Mouse (Mus musculus) spleen, adult 2 months (tissue): ENCODE data around the gene Tspan32. TPM values are rescaled to one million over a fixed set of nuclear protein-coding genes. Genes with fewer than 3 reads are reported as not detected.
A peak's percentile ranks its signal among the peaks of the same experiment; 100 is the strongest.

ENCODE experiments used
- DNase-seq, 2 experiments: peaks; one replicate each; pipeline versions ENCODE4 v3.0.0 to v3.0.0-alpha.2; 2012 to 2021; ENCODE audit warnings: low spot score in 2 of 2, low read depth in 1 of 2
- H3K27ac ChIP-seq: fragments of 200-500 bp; 2 replicates; pipeline ENCODE4 v1.5.1; 2012; ENCODE audit warnings: low read length, inconsistent platforms; ENCODE audit not compliant: insufficient read depth
- H3K27me3 ChIP-seq: fragments of 200-500 bp; 2 replicates; pipeline ENCODE4 v1.6.1; 2012; ENCODE audit warnings: mild to moderate bottlenecking, moderate library complexity, low read length, inconsistent platforms; ENCODE audit not compliant: control insufficient read depth, insufficient read depth
- H3K36me3 ChIP-seq: fragments of 200-500 bp; 2 replicates; pipeline ENCODE4 v1.6.1; 2012; ENCODE audit warnings: mild to moderate bottlenecking, low read length, inconsistent platforms; ENCODE audit not compliant: control insufficient read depth, insufficient read depth
- H3K4me1 ChIP-seq: fragments of 200-500 bp; 2 replicates; pipeline ENCODE4 v1.6.1; 2011; ENCODE audit warnings: inconsistent platforms; ENCODE audit not compliant: control insufficient read depth, insufficient read depth, insufficient read length
- H3K4me3 ChIP-seq: fragments of 200-500 bp; 2 replicates; pipeline ENCODE4 v1.5.1; 2011; ENCODE audit warnings: mild to moderate bottlenecking, inconsistent platforms; ENCODE audit not compliant: insufficient read depth, insufficient read length; ENCODE audit errors: extremely low read depth
- CTCF ChIP-seq: fragments of 200-500 bp; IDR thresholded peaks from 2 replicates; pipeline ENCODE4 v1.5.1; 2011; ENCODE audit warnings: mild to moderate bottlenecking, inconsistent platforms; ENCODE audit not compliant: insufficient read depth, insufficient read length, insufficient replicate concordance; ENCODE audit errors: extremely low read depth
- POLR2A ChIP-seq: fragments of 200-500 bp; IDR thresholded peaks from 2 replicates; pipeline ENCODE4 v1.6.1; 2011; ENCODE audit warnings: low read depth, low read length, inconsistent platforms
- WGBS: fragments of 180-500 bp; shearing (Covaris S2); methylation state at CpG from one replicate; pipeline ENCODE4 v1.1.7; 2018; 5-methylcytosine and 5-hydroxymethylcytosine counted together
- polyA plus RNA-seq: library from polyadenylated mRNA; depleted of rRNA; stranded (reverse); fragments of >200 nt; gene quantifications from 2 replicates; pipeline ENCODE4 v1.2.3, GENCODE M21; 2012

Gene Tspan32
- polyA plus RNA-seq, 1 experiment = 89.4 TPM

- TF ChIP-seq POLR2A = no peak
- no peak for TF ChIP-seq CTCF
- Histone ChIP-seq H3K27me3 (peaks cover 15% of the 10 kb centered on the region), H3K36me3 (no peaks in the 10 kb centered on the region), H3K4me1 (peaks cover 9% of the 10 kb centered on the region), H3K4me3 (peak within 1 kb of the TSS; percentile 12; the same call in 1 of the 2 replicates), H3K27ac (no peak within 1 kb of the TSS)
- no peak for DNase-seq
- 5% methylated on average over 50 of the region's 51 CpGs for WGBS
Measured at GRCm38 (mm10) chr7:142968809-142969511, 35.9 kb upstream of the Tspan32 start, which contains the start of gene Ascl2. Gene Ascl2 (minus strand): TSS chr7:142969264.

- DNase-seq = no peak
- no peaks in the 10 kb centered on the region for H3K36me3 ChIP-seq
- TF ChIP-seq CTCF (no peak), POLR2A (no peak)
- H3K4me1 ChIP-seq = no peaks in the 10 kb centered on the region
- H3K27me3 ChIP-seq = peaks cover 2% of the 10 kb centered on the region; the same call in 1 of the 2 replicates
- H3K4me3 ChIP-seq = no peak overlapping the region
- 60% methylated on average over 4 of the region's 4 CpGs for WGBS
- H3K27ac ChIP-seq = no peak overlapping the region
Measured at GRCm38 (mm10) chr7:142981908-142982307, 22.9 kb upstream of the Tspan32 start.

GRCm38 (mm10) chr7:142985146-142985545, 19.7 kb upstream of the Tspan32 start:
- no peak for TF ChIP-seq POLR2A
- TF ChIP-seq CTCF = no peak
- WGBS = 90% methylated on average over 4 of the region's 4 CpGs
- no peak overlapping the region for H3K4me3 ChIP-seq
- no peak overlapping the region for H3K27ac ChIP-seq
- peaks cover 1% of the 10 kb centered on the region; the same call in 1 of the 2 replicates for H3K27me3 ChIP-seq
- no peak for DNase-seq
- H3K4me1 ChIP-seq = no peaks in the 10 kb centered on the region
- no peaks in the 10 kb centered on the region for H3K36me3 ChIP-seq

- Histone ChIP-seq H3K4me3 (no peak overlapping the region), H3K27me3 (no peaks in the 10 kb centered on the region; the same call in 1 of the 2 replicates), H3K36me3 (no peaks in the 10 kb centered on the region), H3K4me1 (no peaks in the 10 kb centered on the region), H3K27ac (no peak overlapping the region)
- DNase-seq = no peak
- TF ChIP-seq POLR2A (no peak), CTCF (no peak)
- 85% methylated on average over 3 of the region's 3 CpGs for WGBS
Measured at GRCm38 (mm10) chr7:142987718-142988117, 17.1 kb upstream of the Tspan32 start.

- Histone ChIP-seq H3K27ac (no peak overlapping the region), H3K27me3 (no peaks in the 10 kb centered on the region)
Measured at GRCm38 (mm10) chr7:142995004-142995403, 9.8 kb upstream of the Tspan32 start.

GRCm38 (mm10) chr7:142995630-142996338, 9.1 kb upstream of the Tspan32 start:
- no peak overlapping the region for H3K4me3 ChIP-seq
- H3K27ac ChIP-seq = no peak overlapping the region
- TF ChIP-seq CTCF (no peak), POLR2A (no peak)
- no peaks in the 10 kb centered on the region for H3K4me1 ChIP-seq
- no peaks in the 10 kb centered on the region for H3K27me3 ChIP-seq
- H3K36me3 ChIP-seq = no peaks in the 10 kb centered on the region
- DNase-seq = no peak
- WGBS = 86% methylated on average over 3 of the region's 3 CpGs

More at GRCm38 (mm10) chr7:142995004-142995403, 9.8 kb upstream of the Tspan32 start:
- Histone ChIP-seq H3K36me3 (no peaks in the 10 kb centered on the region), H3K4me1 (no peaks in the 10 kb centered on the region), H3K4me3 (no peak overlapping the region)
- TF ChIP-seq POLR2A (no peak), CTCF (no peak)
- DNase-seq = no peak
